In the genomic region with DNA sequence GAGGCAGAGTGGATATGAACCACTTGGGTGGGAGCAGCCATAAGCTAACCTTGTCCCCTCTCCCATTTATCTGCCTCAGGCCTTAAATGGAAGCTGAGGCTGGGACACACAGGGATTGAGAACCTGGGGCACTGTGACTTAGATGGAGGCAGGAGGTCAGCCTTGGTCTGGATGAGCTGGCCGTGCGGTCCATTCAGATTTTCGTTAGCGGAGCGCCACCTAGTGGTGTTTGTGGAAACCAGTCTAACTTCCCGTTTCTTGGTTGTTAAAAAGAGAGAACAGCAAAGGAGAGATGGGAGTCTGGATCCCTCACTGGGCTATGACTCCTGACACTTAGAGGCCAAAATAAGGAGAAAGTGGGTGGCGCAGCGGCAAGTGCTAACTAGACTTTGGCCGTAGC, we compare ENCODE assay signal across 9 mouse cellular contexts. TPM values are rescaled to one million over a fixed set of nuclear protein-coding genes. Genes with fewer than 3 reads are reported as not detected.
DNase-seq lines count a peak whose midpoint lies in the region; ATAC-seq and TF ChIP-seq lines count a peak whose summit lies in the region.
"Had no signal": no experiment of that assay in that cellular context is flagged by ENCODE, and none has a peak within 500 bp of the region (broad histone marks: within the 10 kb centered on the region; RNA-seq: fewer than 3 reads in every experiment).

No protein-coding gene starts in this region.

- no peak for TF ChIP-seq POLR2A in spleen, adult 2 months (IDR thresholded peaks at IDR 0.05; ENCODE audit: low read depth, low read length)

- no peaks in the 10 kb centered on the region for H3K36me3 ChIP-seq in spleen, adult 2 months (ENCODE audit: control insufficient read depth, insufficient read depth, low read length)
- H3K36me3 ChIP-seq: neural tube, embryonic 12.5 days had no signal

- no peak for ATAC-seq in CD4-positive, CD25-positive, alpha-beta regulatory T cell, adult 4 months
- ATAC-seq in megakaryocyte-erythroid progenitor cell, adult 5-6 weeks (replicated peaks; ENCODE audit: low FRiP score, low TSS enrichment, poor library complexity, severe bottlenecking) = peak; percentile 69

- 4% methylated on average over 9 of the region's 9 CpGs for WGBS in spleen, adult 2 months

- no peak overlapping the region for H3K27ac ChIP-seq in spleen, adult 2 months (ENCODE audit: insufficient read depth, low read length)
- H3K27ac ChIP-seq: neural tube, embryonic 12.5 days had no signal

- H3K4me3 ChIP-seq in spleen, adult 2 months (ENCODE audit: extremely low read depth, insufficient read depth, insufficient read length) = no peak overlapping the region
- H3K4me3 ChIP-seq: neural tube, embryonic 12.5 days had no signal

- intact Hi-C loops in heart, postnatal 14 days (cut with DNase I) = loop anchor here (1.0 to 2.0 kb wide), 3 partner anchors 94 to 405 kb away; no protein-coding TSS in a partner anchor

- no peaks in the 10 kb centered on the region for H3K27me3 ChIP-seq in spleen, adult 2 months (ENCODE audit: control insufficient read depth, insufficient read depth, low read length)
- H3K27me3 ChIP-seq: neural tube, embryonic 12.5 days had no signal

- peaks cover 3% of the 10 kb centered on the region; the same call in 1 of the 2 replicates for H3K4me1 ChIP-seq in spleen, adult 2 months (ENCODE audit: control insufficient read depth, insufficient read depth, insufficient read length)
- H3K4me1 ChIP-seq: neural tube, embryonic 12.5 days had no signal

- TF ChIP-seq CTCF in spleen, adult 2 months (IDR thresholded peaks at IDR 0.05; ENCODE audit: extremely low read depth, insufficient read depth, insufficient read length, insufficient replicate concordance) = peak; percentile 73; the same call in 1 of the 2 replicates

- DNase-seq in CD4-positive, CD25-positive, alpha-beta regulatory T cell, adult 2 months (ENCODE audit: low read depth, low spot score) = peak; percentile 67
- peak; percentile 81 to 82 for DNase-seq in adrenal gland, adult 18-20 months (ENCODE audit: low spot score in 2 of 2)
- DNase-seq in embryo, embryonic 10.5 days (ENCODE audit: low spot score) = peak; percentile 94
- peak; percentile 81 to 90 for DNase-seq in heart, postnatal 14 days
- DNase-seq in left cerebral cortex, adult 11 months (ENCODE audit: low spot score) = peak; percentile 8
- DNase-seq in spleen, adult 2 months (ENCODE audit: low read depth in 1 of 2, low spot score in 2 of 2) = peak; percentile 25 to 64

RNA-seq across cellular contexts. Expression of a gene that starts 28.4 kb away (rescaled TPM):
- under 1 TPM in 1 of 2 experiments, not detected in 1; 0.66 TPM for polyA plus RNA-seq in CD4-positive, CD25-positive, alpha-beta regulatory T cell, adult 4 months (2017; shearing (Covaris generic))
- total RNA-seq in adrenal gland, adult 18-20 months (2021) = not detected
- not detected for total RNA-seq in heart, postnatal 14 days (2021)
- total RNA-seq in megakaryocyte-erythroid progenitor cell, adult 5-6 weeks (2014; fragmentation: Nextera tagmentation) = 0.50 TPM in 1 of 2 replicates, not detected in the other
- not detected in 2 replicates for total RNA-seq in megakaryocyte-erythroid progenitor cell, adult 5-6 weeks (2017)
- polyA plus RNA-seq in spleen, adult 2 months (2012; rRNA removed) = not detected in 2 replicates
- polyA plus RNA-seq: neural tube, embryonic 12.5 days had no signal

Comparison
In these comparisons a context has a peak if more than half of its experiments do, and no peak if none do; other contexts are left out.
1. DNase-seq: peak in every context shown above with its lines; median percentile 94 in embryo, embryonic 10.5 days; 86 in heart, postnatal 14 days; 82 in adrenal gland, adult 18-20 months; 67 in CD4-positive, CD25-positive, alpha-beta regulatory T cell, adult 2 months; 44 in spleen, adult 2 months; 8 in left cerebral cortex, adult 11 months.